Mouse (Mus musculus) urinary bladder, postnatal 14 days (tissue): ENCODE results near the gene Macc1.

Source experiments
- DNase-seq: peaks from one replicate; pipeline ENCODE4 v3.0.0; 2021; ENCODE audit warnings: low spot score

Macc1 gene

GRCm38 (mm10) chr12:119483922-119484631, 170.0 kb downstream of the Macc1 start:
- DNase-seq, result no peak

GRCm38 (mm10) chr12:119511145-119511544, 197.1 kb downstream of the Macc1 start:
- DNase-seq, result no peak
